Mouse (Mus musculus) liver, adult 2 months (tissue): ENCODE results near the gene Zfp3. TPM values are rescaled to one million over a fixed set of nuclear protein-coding genes. Genes with fewer than 3 reads are reported as not detected.

Source experiments
- DNase-seq: peaks from one replicate; pipeline ENCODE4 v3.0.0-alpha.2; 2011; ENCODE audit warnings: low read depth, low spot score; ENCODE audit errors: extremely low read depth
- H3K27ac ChIP-seq: fragments of 200-500 bp; replicated peaks from 2 replicates; pipeline ENCODE4 v1.5.1; 2012; ENCODE audit warnings: low read depth, mild to moderate bottlenecking, control low read depth, inconsistent platforms, low read length; ENCODE audit not compliant: insufficient read depth
- H3K27me3 ChIP-seq: fragments of 200-500 bp; 2 replicates; pipeline ENCODE4 v1.6.1; 2012; ENCODE audit warnings: mild to moderate bottlenecking, moderate library complexity, low read length, inconsistent platforms; ENCODE audit not compliant: control insufficient read depth, insufficient read depth
- H3K36me3 ChIP-seq: fragments of 200-500 bp; 2 replicates; pipeline ENCODE4 v1.6.1; 2012; ENCODE audit warnings: low read length, inconsistent platforms; ENCODE audit not compliant: control insufficient read depth, insufficient read depth
- H3K4me1 ChIP-seq: fragments of 200-500 bp; 2 replicates; pipeline ENCODE4 v1.6.1; 2011; ENCODE audit warnings: low read length; ENCODE audit not compliant: control insufficient read depth, insufficient read depth
- H3K4me3 ChIP-seq: fragments of 200-500 bp; 2 replicates; pipeline ENCODE4 v1.5.1; 2011; ENCODE audit warnings: low read depth, mild to moderate bottlenecking, control low read depth, low read length, moderate library complexity; ENCODE audit not compliant: insufficient read depth
- H3K79me2 ChIP-seq: fragments of 200-500 bp; 2 replicates; pipeline ENCODE4 v1.6.1; 2012; ENCODE audit warnings: inconsistent platforms, mild to moderate bottlenecking, low read length, moderate library complexity; ENCODE audit not compliant: control insufficient read depth, insufficient read depth
- H3K9ac ChIP-seq: fragments of 200-500 bp; 2 replicates; pipeline ENCODE4 v1.6.1; 2012; ENCODE audit warnings: low read depth, mild to moderate bottlenecking, control low read depth, inconsistent platforms, low read length
- CTCF ChIP-seq: fragments of 200-500 bp; IDR thresholded peaks from 2 replicates; pipeline ENCODE4 v1.5.1; 2011; ENCODE audit warnings: low read depth, low read length, control low read depth
- POLR2A ChIP-seq: fragments of 200-500 bp; IDR thresholded peaks from 2 replicates; pipeline ENCODE4 v1.6.1; 2011; ENCODE audit warnings: low read length, control low read depth; ENCODE audit not compliant: insufficient read depth; ENCODE audit errors: extremely low read depth
- WGBS: fragments of 180-500 bp; shearing (Covaris S2); methylation state at CpG from one replicate; pipeline ENCODE4 v1.1.7; 2018; 5-methylcytosine and 5-hydroxymethylcytosine counted together
- polyA plus RNA-seq: library from polyadenylated mRNA; depleted of rRNA; stranded (reverse); fragments of >200 nt; gene quantifications from 2 replicates; pipeline ENCODE4 v1.2.3, GENCODE M21; 2012
- total RNA-seq: library from RNA; depleted of rRNA; stranded (reverse); fragments of >200 nt; gene quantifications from 2 replicates; pipeline ENCODE4 v1.2.3, GENCODE M21; 2014

Gene Zfp3
- total and polyA plus RNA-seq, 2 experiments, result 0.87 to 1.8 TPM

DNA sequence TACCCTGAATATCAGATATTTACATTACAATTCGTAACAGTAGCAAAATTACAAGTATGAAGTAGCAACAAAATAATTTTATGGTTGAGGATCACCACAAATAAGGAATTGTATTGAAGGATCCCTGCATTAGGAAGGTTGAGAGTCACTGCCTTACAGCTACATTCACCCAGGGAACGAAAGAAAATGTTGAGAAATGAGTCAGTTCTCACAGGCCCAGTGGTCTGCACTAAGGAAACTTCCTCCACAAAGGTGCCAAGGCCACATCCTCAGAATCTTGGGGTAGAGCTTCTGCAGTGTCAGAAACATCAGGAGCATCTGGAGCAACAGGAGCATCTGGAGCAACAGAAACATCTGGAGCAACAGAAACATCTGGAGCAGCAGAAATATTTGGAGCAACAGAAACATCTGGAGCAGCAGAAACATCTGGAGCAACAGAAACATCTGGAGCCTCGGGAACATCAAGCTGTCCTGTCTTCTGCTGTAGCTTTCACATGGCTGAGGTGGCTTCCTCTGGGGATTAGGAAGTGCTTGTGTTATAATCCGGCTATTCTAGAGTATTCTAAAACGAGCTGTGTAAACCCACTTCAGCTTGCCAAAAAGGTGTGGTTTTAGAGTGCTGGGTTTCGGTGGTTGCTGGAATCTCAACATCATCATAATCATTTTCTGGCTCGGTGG, 27.0 kb downstream of the Zfp3 start:
- Histone ChIP-seq H3K27ac (no peak overlapping the region), H3K27me3 (no peaks in the 10 kb centered on the region), H3K79me2 (no peaks in the 10 kb centered on the region), H3K36me3 (no peaks in the 10 kb centered on the region), H3K4me1 (no peaks in the 10 kb centered on the region), H3K9ac (no peak overlapping the region), H3K4me3 (no peak overlapping the region)
- no peak for DNase-seq
- WGBS, result 67% methylated on average over 7 of the region's 7 CpGs
- TF ChIP-seq CTCF (no peak), POLR2A (no peak)

GRCm38 (mm10) chr11:70791676-70792075, 27.7 kb downstream of the Zfp3 start:
- Histone ChIP-seq H3K36me3 (no peaks in the 10 kb centered on the region), H3K27me3 (no peaks in the 10 kb centered on the region), H3K27ac (no peak overlapping the region), H3K4me3 (no peak overlapping the region), H3K4me1 (no peaks in the 10 kb centered on the region), H3K79me2 (no peaks in the 10 kb centered on the region), H3K9ac (no peak overlapping the region)
- no peak for DNase-seq
- WGBS, result 78% methylated on average over 5 of the region's 5 CpGs
- TF ChIP-seq CTCF, result no peak
- TF ChIP-seq POLR2A, result no peak

GRCm38 (mm10) chr11:70792409-70792808, 28.4 kb downstream of the Zfp3 start:
- DNase-seq, result no peak
- Histone ChIP-seq H3K9ac (no peak overlapping the region), H3K27ac (no peak overlapping the region), H3K4me1 (no peaks in the 10 kb centered on the region), H3K4me3 (no peak overlapping the region), H3K79me2 (no peaks in the 10 kb centered on the region), H3K27me3 (no peaks in the 10 kb centered on the region), H3K36me3 (no peaks in the 10 kb centered on the region)
- WGBS, result 94% methylated on average over 1 of the region's 1 CpGs
- TF ChIP-seq POLR2A (no peak), CTCF (no peak)

DNA sequence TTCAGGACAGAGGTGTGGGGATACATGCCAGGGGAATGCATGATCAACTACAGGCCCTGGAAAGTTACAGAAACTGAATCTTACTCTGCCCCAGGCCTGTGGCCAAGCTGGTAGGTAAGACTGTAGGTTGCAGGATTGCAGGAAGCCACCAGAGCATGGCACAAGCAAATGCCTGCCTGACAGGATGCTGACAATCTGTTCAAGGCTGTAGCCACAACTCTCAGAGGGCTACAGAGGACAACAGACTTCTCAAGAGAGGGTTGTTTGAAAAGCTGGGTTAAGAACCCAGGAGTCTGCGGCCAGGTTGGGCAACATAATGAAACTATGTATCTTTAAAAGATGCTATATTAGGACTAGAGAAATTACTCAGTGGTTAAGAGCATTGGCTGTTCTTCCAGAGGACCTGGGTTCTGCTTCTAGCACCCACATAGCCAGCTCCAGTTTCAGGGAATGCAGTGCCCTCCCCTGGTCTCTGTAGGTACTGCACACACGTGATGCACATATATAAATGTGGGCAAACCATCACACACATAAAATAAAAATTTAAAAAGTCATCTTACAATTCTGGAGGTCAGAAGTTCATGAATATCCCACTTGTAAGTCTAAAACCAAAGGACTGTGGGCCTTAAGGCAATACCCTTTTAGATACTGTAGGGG, 38.3 kb downstream of the Zfp3 start:
- Histone ChIP-seq H3K79me2 (no peaks in the 10 kb centered on the region), H3K27me3 (no peaks in the 10 kb centered on the region), H3K4me1 (no peaks in the 10 kb centered on the region), H3K27ac (no peak overlapping the region), H3K36me3 (no peaks in the 10 kb centered on the region), H3K9ac (no peak overlapping the region), H3K4me3 (no peak overlapping the region)
- DNase-seq, result no peak
- WGBS, result 97% methylated on average over 2 of the region's 2 CpGs
- TF ChIP-seq CTCF, result no peak
- no peak for TF ChIP-seq POLR2A

GRCm38 (mm10) chr11:70802865-70803261, 38.9 kb downstream of the Zfp3 start:
- TF ChIP-seq POLR2A (no peak), CTCF (no peak)
- Histone ChIP-seq H3K27me3 (no peaks in the 10 kb centered on the region), H3K36me3 (no peaks in the 10 kb centered on the region), H3K9ac (no peak overlapping the region), H3K4me3 (no peak overlapping the region), H3K79me2 (no peaks in the 10 kb centered on the region), H3K4me1 (no peaks in the 10 kb centered on the region), H3K27ac (no peak overlapping the region)
- 54% methylated on average over 2 of the region's 2 CpGs for WGBS
- DNase-seq, result no peak

DNA sequence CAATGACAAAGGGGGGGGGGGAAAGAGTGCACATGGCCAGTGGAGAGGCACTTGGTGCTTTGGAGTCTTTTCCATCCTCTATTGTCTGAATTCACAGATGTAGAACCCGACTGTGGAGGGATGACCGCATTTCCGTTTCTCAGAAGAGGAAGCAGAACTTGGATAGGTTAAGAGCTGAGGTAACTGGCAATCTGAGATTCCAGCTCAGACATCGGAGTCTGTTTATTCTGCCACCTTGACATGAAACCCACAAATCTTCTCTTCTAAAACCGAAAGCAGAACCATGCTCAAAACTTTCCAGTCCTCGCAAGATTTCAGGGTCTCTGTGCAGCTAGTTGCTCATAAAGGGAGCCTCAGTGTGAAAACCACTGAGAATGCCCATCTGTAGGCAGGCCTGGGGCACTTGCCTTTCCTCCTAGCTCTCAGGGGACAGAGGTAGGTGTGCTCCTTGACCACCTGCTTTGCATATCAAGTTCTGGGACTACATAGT, 39.7 kb downstream of the Zfp3 start:
- TF ChIP-seq POLR2A, result no peak
- TF ChIP-seq CTCF, result no peak
- WGBS, result 77% methylated on average over 6 of the region's 6 CpGs
- H3K9ac ChIP-seq, result no peak overlapping the region
- no peak for DNase-seq
- no peaks in the 10 kb centered on the region for H3K27me3 ChIP-seq
- H3K79me2 ChIP-seq, result no peaks in the 10 kb centered on the region
- peak overlapping the region; percentile 53; the same call in 1 of the 2 replicates for H3K27ac ChIP-seq
- no peak overlapping the region for H3K4me3 ChIP-seq
- no peaks in the 10 kb centered on the region for H3K36me3 ChIP-seq
- H3K4me1 ChIP-seq, result no peaks in the 10 kb centered on the region
